Mouse (Mus musculus) megakaryocyte, embryonic 14.5 days (primary cell): ENCODE data around the gene Gm38394.

Source experiments
- FLI1 ChIP-seq: IDR thresholded peaks from 2 replicates; pipeline ENCODE4 v1.6.1; 2012; ENCODE audit warnings: low read length, inconsistent platforms, mixed read lengths
- GATA1 ChIP-seq: IDR thresholded peaks from 3 replicates; pipeline ENCODE4 v1.6.1; 2012; ENCODE audit warnings: mixed read lengths, low read length, inconsistent platforms, borderline replicate concordance

GRCm38 (mm10) chr1:133660466-133661202 is 484 bp downstream of the Gm38394 start, which contains the start of gene Zbed6:
- TF ChIP-seq GATA1 (no peak), FLI1 (no peak)
